Mouse (Mus musculus): ENCODE measurements at regions not wholly inside any gene's neighbourhood (a gene's known extent, or its start where the extent isn't known, plus 50 kb on each side); places are given as distances from the start of the nearest gene placed in this dataset.

DNA sequence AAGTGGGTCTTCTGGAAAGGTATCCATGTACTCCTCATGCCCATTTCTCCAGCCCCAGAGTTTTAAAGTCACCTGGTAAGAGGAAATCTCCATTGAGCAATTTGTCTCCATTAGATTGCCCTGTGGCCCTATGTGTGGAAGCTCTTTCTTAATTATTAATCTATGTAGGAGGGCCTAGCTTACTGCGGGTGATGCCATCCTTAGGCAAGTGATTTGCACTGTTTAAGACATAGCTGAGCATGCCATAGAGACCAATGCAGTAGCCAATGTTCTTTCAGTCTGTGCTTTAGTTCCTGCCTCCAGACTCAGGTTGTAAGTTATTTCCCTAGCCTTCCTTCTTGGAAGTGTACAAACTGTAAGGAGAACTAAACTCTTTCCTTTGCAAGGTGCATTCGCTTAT, 661.0 kb downstream of the Hdgfl1 start:
- no peak for ATAC-seq (ENCODE audit: poor library complexity, severe bottlenecking)

DNA sequence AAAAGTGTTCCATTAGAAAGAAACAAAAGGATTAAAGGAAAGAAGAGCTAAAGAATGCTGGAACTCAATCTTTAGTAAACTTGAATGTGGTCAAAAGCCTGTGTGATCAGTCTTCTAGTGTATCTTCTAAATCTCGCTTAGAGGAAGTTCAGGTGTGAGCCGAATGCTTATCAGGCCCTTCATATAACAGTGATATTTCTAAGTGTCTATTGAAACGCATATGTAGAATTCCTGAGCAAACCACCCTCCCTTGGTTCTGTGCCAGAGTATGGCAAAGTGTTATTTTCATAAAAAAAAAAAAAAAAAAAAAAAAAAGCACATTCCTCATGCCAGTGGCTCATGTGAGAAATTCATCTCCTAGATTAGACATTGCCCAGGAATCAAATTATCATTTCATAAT, 681.2 kb downstream of the Hdgfl1 start:
- ATAC-seq (ENCODE audit: poor library complexity, severe bottlenecking), result no peak

- no peak for ATAC-seq (ENCODE audit: poor library complexity, severe bottlenecking)
Observed at GRCm38 (mm10) chr13:26080814-26081213, 689.2 kb downstream of the Hdgfl1 start.

- no peak for ATAC-seq (ENCODE audit: poor library complexity, severe bottlenecking)
Observed at GRCm38 (mm10) chr13:26080302-26080701, 689.7 kb downstream of the Hdgfl1 start.

DNA sequence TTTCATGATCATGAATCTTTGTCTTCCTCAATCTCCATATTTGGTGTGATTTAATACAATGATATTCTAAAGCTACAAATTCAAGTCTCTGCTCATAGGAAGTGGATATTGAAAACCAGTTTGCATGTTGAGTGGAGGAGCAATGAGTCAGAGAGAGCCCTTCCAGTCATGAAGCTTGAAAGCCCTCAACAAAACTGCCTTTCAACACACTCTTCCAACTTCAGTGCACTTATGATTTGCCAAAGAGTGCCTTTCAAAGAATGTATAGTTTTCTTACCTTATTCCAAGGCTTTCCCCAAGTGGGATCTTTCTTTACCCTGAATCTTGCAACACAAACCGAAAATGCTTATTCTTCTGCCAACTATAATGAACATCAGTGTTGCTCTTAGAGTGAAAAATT, 690.6 kb downstream of the Hdgfl1 start:
- no peak for ATAC-seq (ENCODE audit: poor library complexity, severe bottlenecking)

DNA sequence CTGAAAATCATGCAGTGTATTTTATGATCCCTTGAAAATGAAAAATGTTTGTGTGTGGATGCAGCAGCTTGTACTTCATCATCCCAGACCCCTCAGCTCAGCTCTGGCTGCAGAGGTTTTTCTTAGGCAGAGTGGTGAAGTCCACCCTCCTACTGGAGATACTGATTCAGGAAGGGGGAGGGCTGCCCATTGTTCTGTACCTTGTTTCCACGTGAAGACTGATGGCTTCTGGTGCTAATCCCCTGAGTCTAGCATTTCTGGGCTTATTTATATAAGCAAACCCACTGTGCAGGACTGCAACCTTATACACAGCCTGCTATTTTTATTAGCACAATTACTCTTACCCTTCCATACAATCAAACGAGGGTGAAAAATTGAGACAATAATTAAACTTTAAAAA, 708.6 kb downstream of the Hdgfl1 start:
- ATAC-seq (ENCODE audit: poor library complexity, severe bottlenecking), result no peak

GRCm38 (mm10) chr13:26037699-26038098, 732.3 kb downstream of the Hdgfl1 start:
- no peak for ATAC-seq (ENCODE audit: poor library complexity, severe bottlenecking)

GRCm38 (mm10) chr13:26026386-26026785, 743.6 kb downstream of the Hdgfl1 start:
- no peak for ATAC-seq (ENCODE audit: poor library complexity, severe bottlenecking)

DNA sequence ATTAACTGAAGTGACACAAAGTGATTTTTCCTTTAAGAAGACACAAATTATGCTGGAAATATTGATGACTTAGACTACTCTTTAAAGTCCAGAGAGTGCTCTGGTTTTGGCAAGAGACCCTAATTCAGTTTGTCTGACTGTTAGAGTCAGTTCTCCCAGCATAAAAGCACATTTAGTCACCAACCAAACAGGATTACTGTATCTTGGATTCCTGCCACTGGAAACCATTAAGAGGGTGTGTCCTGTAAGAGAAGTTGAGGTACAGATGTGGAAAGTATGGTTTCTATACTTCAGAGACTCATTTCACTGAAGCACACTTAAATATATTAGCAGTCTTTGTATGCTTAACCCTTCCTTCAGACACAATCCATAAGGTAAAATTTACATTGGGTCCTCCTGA, 745.3 kb downstream of the Hdgfl1 start:
- no peak for ATAC-seq (ENCODE audit: poor library complexity, severe bottlenecking)

- no peak for ATAC-seq (ENCODE audit: poor library complexity, severe bottlenecking)
Observed at GRCm38 (mm10) chr13:26020491-26020890, 749.5 kb downstream of the Hdgfl1 start.

- ATAC-seq (ENCODE audit: poor library complexity, severe bottlenecking), result no peak
Observed at GRCm38 (mm10) chr13:26009131-26009530, 738.8 kb upstream of the Nrsn1 start.

GRCm38 (mm10) chr13:26004768-26005560, 734.7 kb upstream of the Nrsn1 start:
- no peak for ATAC-seq (ENCODE audit: poor library complexity, severe bottlenecking)

- no peak for ATAC-seq (ENCODE audit: poor library complexity, severe bottlenecking)
Observed at GRCm38 (mm10) chr13:25993526-25993925, 723.2 kb upstream of the Nrsn1 start.

DNA sequence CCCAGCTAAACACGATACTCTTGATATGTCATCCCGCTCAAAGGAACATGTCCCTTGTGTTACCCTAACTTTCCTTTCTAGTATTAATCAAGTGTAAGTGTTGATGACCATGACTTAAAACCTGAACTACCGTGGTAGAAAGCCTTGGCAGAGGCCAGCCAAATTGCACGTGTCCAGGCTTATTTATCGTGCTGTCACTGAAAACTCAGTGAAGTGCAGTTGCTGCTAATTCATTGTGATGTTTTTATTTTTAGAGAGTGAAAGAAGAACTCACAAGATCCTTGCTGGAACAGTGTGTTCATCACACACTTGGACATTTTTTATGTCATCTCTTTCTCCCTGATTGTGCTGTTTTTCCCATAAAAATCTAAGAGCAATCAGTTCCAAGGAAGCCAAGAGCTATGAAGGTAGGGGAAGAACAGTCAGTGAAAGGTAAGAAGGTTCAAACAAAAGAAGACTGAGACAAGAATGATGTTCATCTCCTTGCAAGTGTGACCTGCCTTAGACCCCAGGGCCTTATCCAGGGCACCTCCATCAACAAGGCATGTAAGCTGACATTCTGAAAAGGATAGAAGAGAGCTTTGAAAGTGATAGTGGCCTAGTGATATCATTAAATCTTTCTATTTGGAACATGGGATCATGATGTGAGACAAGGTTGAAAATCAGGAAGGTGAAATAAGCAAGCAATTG, 718.9 kb upstream of the Nrsn1 start:
- ATAC-seq (ENCODE audit: poor library complexity, severe bottlenecking), result no peak

GRCm38 (mm10) chr13:25984535-25984934, 714.2 kb upstream of the Nrsn1 start:
- ATAC-seq (ENCODE audit: poor library complexity, severe bottlenecking), result no peak

- ATAC-seq (ENCODE audit: poor library complexity, severe bottlenecking), result no peak
Observed at GRCm38 (mm10) chr13:25983659-25984058, 713.4 kb upstream of the Nrsn1 start.

DNA sequence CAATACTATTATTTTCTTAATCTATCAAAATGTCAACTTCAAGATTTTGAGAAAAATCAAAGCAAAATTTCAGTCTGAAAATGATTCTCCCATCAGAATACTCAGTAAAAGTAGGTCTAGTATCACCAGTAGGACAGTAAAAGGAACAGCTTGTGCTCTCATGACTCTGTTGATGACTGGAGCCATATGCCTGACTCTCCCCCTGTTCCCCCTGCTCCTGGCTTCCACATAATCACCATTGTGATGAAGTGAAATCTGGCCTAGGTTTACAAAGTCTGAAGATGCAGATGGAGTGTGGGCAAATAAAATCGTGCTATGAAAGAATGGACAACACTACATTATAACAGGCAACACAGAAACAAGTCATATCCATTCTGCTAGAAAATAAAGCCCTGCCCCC, 708.3 kb upstream of the Nrsn1 start:
- ATAC-seq (ENCODE audit: poor library complexity, severe bottlenecking), result no peak

- ATAC-seq (ENCODE audit: poor library complexity, severe bottlenecking), result no peak
Observed at GRCm38 (mm10) chr13:25958592-25958991, 688.3 kb upstream of the Nrsn1 start.

DNA sequence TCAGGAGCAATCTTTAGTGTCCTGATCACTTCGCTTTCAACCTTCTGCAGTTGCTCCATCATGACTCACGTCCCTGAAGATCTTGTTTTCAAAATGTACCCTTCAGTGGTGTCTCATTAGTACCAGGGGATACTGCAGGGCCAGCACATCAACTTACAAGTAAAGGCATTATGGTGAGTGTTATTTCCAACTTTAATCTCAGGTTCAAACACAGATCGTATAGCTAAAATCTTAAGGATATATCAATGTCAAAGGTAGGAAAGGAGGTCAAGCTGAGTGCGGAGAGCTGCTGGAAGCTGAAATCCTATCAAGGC, 687.8 kb upstream of the Nrsn1 start:
- ATAC-seq (ENCODE audit: poor library complexity, severe bottlenecking), result no peak

DNA sequence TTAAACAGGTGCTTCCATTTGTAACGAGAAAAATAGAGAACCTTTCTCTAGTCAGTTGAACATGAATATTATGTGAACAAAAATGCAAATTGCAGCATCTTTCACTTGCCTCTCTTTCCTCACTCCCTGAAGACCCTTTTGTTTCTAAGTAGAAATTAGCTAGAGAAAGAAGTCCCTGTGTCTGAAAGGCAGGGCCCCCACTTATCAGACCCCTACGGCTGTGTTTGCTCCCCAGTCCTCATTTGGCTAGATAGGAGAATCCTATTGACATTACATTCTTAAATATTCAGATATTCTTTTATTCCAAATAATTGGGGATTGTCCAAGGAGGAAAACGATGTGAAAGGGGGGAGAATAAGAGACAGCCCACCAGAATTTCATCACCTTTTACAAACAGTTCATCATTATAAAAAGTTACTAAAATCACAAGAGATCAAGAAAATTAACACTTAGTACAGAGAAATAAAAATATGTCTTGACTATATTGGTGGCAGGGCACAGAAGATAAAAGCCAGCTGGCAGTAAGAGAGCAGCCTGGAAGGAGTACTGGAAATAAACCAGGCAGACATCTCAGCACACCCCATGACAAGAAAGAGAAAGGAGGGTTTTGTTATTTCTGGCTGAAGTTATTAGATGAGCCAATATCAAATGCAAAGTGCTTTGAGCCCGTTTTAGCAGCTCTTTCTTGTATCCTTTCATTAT, 687.3 kb upstream of the Nrsn1 start:
- ATAC-seq (ENCODE audit: poor library complexity, severe bottlenecking), result no peak

GRCm38 (mm10) chr13:25937631-25938030, 667.3 kb upstream of the Nrsn1 start:
- no peak for ATAC-seq (ENCODE audit: poor library complexity, severe bottlenecking)

DNA sequence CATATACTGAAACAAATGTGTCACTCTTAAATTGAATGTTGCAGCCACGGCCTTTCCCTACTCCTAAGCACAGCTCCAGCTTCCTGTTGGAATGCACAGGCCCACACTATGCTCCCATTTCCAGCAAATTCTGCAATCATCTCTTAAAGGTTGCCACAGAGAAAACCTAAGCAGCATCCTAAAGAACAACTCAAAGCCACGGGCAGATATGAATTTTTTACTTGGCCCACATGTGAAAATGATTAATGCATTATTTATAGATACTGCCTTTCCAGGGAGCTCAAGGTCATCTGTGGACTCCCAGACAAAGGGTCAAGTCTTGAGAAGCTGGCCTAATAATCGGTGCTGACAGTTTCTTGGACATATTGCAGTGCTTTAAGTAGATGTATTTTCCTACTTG, 663.5 kb upstream of the Nrsn1 start:
- no peak for ATAC-seq (ENCODE audit: poor library complexity, severe bottlenecking)
